Mouse (Mus musculus) heart, adult 8-10 months (tissue): ENCODE measurements around the gene Ccnd1. TPM values are rescaled to one million over a fixed set of nuclear protein-coding genes. Genes with fewer than 3 reads are reported as not detected.

Experiments used
- DNase-seq: peaks from one replicate; pipeline ENCODE4 v3.0.0; 2022; ENCODE audit warnings: low spot score
- total RNA-seq, 4 experiments: library from RNA; stranded (reverse); gene quantifications; 2 replicates each; pipeline ENCODE4 v1.2.4; 2022

Gene Ccnd1
- 10 to 100 TPM; 30.1 to 64.0 (median 45.1) TPM for total RNA-seq

DNA sequence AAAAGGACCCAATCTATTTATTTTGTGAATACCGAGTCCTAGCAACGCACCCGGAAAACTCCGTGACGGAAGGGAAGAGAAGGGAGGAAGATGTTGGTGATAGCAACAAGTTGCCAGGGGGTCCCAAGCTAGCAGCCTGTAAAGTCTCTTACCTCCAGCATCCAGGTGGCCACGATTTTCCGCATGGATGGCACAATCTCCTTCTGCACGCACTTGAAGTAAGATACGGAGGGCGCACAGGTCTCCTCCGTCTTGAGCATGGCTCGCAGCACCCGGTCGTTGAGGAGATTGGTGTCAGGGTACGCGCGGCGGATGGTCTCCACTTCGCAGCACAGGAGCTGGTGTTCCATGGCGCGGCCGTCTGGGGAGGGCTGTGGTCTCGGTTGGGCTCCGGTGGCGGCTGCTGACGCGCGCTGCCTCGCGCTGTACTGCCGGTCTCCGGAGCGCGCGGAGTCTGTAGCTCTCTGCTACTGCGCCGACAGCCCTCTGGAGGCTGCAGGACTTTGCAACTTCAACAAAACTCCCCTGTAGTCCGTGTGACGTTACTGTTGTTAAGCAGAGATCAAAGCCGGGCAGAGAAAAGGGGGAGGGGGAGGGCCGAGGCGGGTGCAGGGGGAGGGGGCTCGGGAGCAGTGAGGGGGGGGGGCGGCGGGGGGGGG is at the start of gene Ccnd1:
Ccnd1 (minus strand) TSS at position 582 of the 659 bp plus-strand sequence.
- DNase-seq, result peak; percentile 77

DNA sequence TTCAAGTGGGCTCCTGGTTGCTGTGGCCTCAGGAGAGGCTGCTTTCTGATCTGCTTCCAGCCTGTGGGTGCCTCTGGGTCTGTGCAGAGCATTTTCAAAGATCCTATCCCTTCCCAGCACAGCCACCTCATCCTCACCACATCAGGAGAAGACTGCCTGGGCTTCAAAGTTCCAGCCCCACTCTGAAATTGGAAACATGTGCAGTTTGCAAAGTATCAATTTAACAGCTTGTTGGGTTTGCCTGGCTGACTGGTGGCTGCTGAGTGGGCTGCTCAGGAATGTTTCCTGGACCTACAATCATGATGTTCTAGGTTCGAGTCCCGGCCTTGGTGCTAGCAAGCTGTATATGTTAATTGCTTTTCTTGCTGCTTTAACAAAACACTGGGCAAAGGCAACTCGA is 49.1 kb upstream of the Ccnd1 start:
- DNase-seq, result no peak

DNA sequence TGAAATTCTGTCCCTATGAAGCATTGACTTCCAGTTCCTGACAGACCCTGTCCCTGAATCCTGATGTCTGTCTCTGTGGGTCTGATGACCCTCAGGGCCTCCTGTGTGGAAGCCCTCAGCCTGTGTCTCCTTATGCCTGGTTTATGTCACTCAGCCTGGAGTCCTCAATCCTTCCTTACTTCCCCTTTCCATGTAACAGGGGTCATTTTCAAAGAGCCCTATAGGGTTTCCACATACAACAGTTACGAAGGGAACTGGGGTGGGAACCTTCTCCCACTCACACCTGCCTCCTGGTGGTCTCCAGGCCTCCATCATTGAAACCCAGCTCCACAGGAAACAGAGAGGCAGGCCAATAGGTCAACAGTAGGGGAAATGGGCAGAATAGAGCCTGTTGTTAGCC is 45.4 kb upstream of the Ccnd1 start:
- DNase-seq, result no peak

DNA sequence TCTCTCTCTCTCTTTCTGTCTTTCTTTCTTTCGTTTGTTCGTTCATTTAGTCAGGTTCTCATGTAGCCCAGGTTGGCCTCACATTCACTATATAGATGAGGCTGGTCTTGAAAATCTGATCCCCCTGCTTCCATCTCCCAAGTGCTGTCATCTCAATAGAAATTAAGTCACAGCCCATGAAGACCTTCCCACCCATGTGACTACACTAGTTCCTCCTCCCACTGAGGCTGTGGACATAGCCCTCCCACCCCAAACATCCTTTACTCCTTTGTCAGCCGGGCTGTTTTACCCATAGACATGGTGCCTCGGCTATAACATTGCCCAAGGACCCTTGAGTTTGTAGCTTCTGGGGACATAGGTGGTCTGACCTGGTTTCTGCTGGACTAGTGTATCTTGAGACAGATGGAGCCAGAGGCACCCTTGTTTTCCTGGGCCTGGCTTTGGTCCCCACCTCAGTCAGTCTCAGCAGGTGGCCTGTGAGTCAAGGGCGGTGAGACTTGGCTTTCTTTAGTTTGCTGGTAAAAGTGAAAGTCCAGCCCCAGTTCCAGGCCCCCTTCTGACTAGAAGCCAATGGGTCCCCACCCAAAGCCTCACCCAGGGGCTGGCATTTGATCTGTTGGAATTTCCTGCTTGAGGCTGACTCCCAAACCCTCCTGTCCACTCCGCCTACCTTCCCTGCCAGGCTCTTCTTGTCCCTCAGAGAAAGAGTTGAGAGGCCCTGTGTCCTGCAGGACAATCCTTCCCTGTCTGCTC is 42.8 kb upstream of the Ccnd1 start:
- no peak for DNase-seq

DNA sequence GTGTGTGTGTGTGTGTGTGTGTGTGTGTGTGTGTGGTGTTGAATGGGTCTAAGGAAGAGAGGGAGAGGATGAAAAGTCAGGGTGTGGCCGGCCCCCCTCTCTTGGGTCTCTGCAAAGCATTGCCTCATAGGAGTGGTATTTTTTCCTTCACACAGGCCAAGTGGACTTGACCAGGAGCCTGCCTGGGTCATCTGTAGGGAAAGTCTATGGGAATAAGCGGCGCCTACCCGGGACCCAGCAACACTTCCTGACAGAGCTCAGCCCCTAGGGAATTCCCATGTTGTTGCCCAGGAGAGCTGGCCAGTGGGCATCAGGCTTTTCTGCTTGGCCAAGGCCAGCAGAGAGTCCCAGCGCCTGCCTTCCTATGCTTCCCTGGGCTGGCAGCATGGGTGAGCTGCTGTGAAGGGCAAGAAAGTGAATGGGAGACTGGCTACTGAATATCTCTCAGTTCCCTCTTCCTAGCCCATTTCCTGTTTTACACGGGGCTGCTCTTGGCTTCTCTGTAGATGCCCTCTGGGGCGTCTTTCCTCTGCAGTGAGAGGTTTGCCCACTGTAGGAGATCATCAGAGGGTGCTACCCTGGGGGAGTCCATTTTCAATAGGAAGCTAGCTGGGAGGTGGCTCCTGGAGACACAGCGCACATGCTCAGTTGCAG is 41.8 kb upstream of the Ccnd1 start:
- DNase-seq, result no peak

DNA sequence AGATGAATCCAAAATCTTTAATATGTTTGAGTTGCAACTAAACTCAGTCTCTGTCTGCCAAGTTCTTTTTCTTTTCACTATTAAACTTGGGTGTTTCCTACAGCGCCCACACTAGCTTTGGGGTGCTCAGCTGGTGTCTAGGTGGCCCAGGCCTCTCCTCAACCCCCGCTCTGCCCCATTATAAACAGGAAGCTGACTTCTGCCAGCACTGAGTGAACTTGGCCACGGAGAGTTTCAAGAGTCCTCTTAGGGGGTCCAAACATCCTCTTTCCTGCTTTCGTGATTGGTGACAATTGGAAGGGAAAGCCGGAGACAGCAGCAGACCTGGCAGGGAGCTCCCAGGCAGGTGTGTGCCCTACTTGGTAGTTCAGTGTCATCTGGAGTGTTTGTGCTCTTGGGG is 40.1 kb upstream of the Ccnd1 start:
- no peak for DNase-seq

DNA sequence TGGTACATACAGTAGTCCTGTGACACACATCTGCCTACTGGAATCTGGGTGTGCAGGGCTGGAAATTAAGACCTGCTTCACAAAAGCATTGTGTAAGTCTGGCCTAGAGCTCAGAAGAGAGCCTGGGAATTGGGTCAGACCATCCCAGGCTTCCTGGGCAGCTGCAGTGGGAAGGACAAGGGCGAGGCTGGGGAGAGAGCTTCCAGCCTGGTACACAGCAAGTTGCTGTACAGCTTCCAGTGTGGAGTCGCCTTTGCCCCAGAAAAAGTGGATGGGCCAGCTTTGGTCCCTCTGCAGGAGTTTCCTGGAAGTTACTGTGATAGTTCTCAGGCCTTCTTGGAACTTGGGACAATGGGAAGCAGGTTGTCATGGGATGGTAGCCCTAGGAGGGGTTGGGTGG is 37.4 kb upstream of the Ccnd1 start:
- DNase-seq, result no peak

DNA sequence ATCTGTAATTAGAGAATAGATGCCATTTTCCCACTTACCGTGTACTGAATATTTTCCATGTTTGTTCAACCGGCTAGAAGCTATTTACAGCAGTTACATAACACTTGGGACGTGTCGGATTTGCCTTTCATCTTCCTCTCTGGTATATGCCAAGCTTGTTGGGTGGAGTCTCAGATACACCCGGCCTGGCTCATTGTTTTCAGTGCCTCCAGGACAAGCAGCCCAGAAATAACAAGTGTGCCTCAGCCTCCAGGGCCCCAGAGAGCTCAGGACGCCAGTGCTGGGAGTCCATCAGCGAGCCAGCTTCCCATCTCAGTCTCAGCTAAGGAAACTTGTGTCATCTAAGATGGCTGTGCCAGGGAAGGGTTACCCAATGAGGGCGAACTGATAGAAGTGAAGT is 33.7 kb upstream of the Ccnd1 start:
- DNase-seq, result peak; percentile 46

DNA sequence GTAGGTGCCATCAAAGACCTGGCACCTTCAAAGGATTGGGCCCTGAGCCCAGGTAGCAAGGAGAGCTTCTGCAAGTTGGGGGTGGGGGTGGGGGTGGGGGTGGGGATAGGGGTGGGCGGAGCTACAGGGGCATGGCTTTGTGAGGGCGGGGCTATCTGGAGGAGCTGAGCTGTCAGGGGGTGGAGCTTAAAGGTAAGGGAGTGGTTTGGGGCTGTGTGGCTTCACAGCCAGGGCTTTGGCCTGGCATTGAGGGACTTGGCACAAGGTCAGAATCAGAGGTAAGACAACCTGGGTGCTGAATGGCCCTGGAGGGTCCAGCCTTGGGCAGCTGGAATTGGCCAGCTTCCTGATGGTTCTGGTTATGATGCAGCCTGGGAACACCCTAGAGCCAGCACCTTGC is 32.0 kb upstream of the Ccnd1 start:
- DNase-seq, result no peak

DNA sequence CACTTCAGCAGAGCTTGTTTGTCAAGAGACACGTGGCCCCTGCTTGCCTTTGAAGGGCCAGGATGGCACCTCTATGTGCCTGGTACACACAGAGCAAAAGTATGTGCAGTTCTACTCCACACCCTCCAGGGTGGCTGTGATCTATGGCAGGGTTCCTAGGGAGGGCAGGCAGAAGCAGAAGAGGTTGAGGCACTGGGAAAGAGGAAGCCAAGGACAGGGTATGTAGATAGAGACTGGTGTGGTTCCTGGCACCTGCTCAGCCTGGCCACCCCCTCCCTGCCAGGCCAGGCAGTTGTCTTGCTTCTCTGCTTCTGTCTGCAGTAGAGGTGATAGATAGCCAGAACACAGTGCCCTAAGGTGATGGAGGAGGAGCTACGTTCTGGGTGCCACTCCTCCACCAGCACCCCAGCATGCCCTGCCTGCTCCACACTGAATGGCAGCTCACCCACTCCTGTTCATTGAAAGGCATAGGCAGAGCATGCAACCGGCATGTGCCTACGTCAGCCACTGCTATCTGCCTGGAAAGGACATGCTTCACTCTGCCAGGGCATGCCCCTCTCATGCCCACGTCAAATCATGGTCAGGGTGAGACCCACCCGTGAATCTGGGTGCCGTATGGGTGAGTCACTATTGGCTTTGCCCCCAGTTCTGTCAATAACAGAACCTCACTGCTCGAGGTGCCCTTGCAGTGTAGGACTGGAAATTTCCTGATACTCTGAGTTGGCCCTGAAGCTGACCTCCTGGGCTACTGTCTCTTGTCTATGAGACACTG is 31.5 kb upstream of the Ccnd1 start:
- DNase-seq, result no peak

DNA sequence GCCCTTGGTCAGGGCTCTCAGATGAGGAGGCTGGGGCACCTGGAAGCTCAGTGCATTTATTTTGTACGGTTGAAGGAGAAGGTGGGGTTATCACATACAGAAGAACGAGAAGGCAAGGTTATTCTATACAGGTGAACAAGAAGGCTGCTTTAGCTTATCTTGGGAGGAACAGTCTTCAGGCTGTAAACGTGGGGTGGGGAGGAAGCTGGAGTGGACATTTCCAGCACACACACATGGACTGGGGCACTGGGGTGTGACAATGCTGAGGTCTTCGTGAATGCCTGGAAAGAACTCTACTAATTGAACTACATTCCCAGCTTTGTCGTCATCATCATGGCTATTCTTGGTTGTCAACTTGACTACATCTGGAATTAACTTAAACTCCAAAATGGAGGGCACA is 26.2 kb upstream of the Ccnd1 start:
- DNase-seq, result no peak

DNA sequence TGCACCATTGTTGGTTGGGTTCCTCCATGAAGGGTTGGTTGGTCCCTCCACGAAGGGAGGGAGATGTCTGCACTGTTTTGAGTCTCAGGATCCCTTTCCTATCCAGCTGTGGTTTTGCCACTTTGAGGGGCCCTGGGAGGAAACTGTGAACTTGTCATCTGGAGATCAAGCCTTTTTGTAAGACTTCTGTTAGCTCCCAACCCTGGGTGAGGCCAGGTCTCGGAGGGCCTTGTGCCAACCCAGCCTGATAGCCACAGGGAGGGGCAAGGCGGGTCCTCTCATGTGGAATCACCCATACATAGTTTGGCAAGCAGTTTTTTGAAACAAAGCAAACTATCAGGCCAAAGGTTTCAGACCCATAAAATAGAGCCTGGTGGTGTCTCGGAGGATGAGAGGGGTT is 24.6 kb upstream of the Ccnd1 start:
- no peak for DNase-seq

DNA sequence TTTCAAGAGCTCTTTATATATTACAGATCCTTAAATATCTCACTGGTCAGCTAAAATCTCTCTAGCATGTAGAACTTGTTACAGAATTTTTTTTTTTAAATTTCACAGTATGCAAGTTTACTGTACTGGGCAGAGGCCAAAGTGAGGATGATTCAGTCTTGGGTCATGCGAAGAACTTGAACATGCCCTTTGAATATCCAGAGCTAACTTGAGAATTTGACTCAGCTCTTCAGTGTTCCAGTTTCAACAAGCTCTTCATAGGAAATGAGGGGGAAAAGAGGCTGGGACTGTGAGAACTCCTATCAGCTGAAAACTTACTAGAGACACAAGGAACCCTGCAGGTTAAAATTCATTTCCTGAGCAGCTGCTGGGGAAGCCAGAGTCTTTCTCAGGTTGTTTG is 24.2 kb upstream of the Ccnd1 start:
- no peak for DNase-seq

DNA sequence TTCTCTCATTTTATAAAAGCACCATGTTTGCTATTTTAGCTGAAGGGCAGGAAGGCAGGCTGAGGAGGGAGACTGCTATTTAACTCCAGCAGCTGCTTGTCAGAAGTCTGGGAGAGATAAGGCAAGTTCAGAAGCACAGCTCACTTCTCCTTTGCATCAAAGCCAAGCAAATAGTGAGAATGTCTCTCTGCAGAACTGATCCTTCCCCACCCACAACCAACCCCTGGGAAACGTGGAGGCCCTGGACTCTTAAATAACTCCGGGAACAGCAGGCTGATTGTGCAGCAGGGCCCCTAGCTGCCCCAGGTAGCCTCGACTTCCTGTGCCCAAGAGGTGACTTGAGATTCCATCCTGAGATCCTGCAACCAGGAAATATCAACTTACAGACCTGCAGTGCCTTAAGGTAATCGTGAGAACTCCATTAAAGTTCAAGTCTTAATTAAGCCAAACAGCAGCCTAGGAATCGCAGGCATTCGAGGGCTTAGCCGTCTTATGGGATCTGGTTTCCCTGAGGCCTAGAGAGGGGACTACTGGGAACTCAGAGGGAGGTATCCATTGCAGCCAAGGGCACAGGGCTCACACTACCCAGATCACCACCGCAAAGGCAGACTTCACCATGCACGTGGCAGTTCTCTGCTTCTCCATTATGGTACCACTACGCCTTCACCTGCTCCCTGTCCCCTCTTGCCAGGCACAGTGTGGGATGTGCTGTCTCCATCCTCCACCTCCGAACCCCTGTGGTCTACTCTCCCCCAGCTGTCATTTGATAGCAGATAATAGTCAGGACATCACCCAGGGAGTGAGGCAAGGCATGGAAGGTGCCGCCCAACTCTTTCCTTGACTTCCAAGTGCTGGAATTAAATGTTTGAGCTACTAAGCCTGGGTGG is 19.0 kb upstream of the Ccnd1 start:
- no peak for DNase-seq

DNA sequence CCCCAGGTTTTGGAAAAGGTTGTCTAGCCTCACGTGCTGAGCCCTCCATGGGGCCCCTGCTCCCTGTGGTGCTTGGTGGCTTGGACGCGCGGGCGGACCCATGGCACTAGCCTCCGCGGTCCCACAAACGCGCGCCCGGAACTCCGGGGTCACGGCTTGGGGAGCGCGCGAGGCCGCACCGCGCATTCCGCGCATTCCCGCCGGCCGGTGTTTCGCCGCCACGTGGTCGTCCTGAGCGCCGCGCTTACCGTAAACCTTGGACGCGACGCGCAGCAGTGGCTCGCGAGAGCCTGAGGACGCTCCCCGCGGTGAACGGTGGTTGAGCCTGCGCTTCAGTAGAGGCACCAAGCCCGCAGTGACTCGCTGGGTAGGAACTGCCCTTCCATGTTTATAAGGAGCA is 3.5 kb upstream of the Ccnd1 start:
- DNase-seq, result peak; percentile 73

DNA sequence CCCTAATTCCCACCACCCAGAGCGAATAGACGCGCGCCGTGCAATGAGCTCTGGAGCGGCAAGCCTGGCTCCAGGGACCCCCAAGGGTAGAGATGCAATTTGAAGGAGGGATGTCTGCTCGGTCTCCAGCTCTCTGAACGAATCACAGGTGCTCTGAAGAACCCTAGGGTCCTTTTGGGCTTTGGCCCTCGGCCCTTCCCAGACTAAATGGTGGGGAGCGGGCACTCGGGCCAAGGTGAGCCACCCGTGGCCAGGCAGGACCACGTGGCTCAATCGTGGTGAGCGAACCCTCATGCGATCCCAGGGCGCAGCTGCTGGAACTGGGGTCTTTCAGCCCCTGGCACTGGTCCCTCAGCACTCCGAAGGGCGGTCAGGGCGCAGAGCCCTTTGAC is 3.0 kb upstream of the Ccnd1 start:
- no peak for DNase-seq

DNA sequence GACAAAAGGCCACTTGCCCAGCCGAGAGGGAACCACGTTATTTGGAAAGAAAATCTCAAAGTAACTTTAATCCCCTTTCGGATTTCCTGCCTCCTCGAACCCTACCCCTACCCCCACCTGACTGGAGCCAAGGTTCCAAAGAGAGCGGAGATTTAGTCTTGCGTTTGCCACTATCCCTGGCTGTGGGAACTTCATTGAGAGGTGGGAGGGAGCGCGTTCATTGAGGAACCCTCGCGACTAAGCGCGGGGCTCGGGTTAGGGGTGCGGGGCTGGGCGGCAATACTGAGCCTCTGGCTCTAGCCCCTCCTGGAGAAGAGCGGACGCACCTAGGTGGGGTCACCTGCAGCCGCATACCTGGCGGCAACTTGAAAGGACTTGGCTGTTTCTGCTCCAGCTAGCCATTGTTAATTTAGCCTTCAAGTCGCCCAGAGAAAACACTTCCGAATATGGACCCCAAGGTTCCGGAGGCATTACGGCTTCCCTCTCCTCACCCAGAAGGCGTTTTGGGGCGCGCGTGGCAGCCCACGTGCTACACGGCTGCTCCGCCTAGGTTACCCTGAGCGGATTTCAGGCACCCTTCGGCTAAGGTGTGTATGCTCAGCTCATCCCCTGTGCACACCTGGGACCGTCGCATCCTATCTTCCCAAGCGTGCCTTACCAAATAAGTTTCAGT is 2.5 kb upstream of the Ccnd1 start:
- DNase-seq, result peak; percentile 38

DNA sequence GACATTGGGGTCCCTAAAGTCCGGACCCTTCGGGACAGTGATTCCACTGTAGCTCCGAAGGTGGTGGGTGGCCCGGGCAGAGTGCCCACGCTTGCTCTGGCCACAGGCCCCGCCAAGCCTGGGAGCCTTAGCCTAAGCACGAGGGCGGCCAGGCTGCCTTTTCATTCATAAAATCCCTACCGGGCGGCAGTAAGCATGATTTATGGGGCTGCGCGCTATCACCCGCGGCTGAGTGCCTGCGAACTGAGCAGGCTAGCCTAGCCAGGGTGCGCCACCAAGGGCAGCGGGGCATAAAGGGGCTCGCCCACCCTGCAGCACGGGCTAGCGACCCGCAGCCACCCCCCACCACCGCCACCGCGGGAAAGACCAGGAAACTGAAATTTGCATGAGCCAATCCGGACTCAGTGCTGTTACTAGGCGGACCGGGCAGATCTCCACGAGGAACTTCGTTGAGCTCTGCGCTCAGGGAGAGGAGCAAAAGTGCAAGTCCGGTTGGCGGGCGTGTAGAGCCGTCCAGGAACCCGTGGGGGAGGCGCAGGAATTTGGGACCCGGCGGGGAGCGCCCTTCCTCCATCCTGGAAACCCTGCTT is 1.6 kb upstream of the Ccnd1 start:
- peak; percentile 96 for DNase-seq

DNA sequence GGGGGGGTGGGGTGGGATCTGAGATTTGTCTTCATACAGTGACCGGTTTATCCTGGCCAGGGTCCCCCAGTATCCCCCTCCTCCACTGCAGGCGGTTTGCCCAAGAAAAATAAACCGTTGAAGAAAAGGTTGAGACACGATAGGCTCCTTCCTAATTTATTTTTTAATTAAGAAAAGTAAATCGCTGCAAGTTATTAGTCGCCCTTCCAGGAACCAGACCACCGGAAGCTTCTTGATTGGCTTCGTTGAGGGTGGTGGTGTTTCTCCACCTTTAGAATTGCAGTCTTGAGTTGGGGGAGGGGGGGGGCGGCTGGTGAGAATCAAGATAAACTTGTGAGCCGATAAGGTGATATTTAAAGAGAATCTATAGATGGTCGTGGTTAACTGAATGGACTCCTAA is 860 bp upstream of the Ccnd1 start:
- DNase-seq, result no peak

DNA sequence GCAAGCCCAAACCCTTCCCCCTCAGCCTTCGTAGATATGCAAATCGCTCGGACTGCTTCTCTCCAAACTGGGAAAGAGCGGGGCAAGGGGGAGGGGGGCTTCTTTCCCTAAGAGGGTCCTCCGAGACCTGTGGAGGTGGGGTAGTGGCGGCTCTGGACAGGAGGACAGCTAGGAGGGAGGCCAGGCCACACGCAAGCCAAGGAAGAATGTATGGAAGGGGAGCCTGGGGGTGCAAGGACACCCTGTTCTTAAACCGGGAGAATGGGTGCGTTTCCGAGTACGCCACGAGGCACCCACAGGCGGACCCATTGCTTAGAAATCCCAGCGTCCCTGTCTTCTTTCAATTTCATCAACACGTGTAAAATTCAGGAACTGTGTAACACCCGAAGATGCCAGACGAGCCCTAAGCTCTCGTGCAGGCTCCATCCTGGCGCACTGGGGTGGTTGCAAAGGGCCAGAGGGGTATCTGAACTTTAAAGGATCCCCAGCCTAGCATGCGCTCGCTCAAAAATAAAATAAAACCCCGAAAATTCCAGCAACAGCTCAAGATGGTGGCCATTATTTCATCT is 362 bp upstream of the Ccnd1 start:
- DNase-seq, result peak; percentile 57
